Mouse (Mus musculus) heart, embryonic 13.5 days (tissue): ENCODE results near the gene Adh7. TPM values are rescaled to one million over a fixed set of nuclear protein-coding genes. Genes with fewer than 3 reads are reported as not detected.

ENCODE experiments used
- polyA plus RNA-seq: library from polyadenylated mRNA; unstranded; fragments of >200 nt; fragmentation: Nextera tagmentation; extraction: Ambion mirVana; gene quantifications from 2 replicates; pipeline ENCODE4 v1.2.1, GENCODE M21; 2015

The Adh7 gene
- polyA plus RNA-seq, 1 experiment from 2014 or later: 0.11 TPM

Other genes with a start within 250 kb of the Adh7 start
- 13.0 and 14.5 TPM in 2 replicates for gene Dapp1, start 236.2 kb upstream of the Adh7 start, polyA plus RNA-seq
- gene 1110002E22Rik, start 152.7 kb upstream of the Adh7 start, polyA plus RNA-seq: 9.4 and 11.1 TPM in 2 replicates
- 0.36 and 0.56 TPM in 2 replicates for gene Gm5105, start 150.4 kb upstream of the Adh7 start, polyA plus RNA-seq
- gene Trmt10a, start 74.3 kb upstream of the Adh7 start, polyA plus RNA-seq: 8.5 and 10.1 TPM in 2 replicates
- 6.6 and 7.6 TPM in 2 replicates for gene Mttp, start 72.8 kb upstream of the Adh7 start, polyA plus RNA-seq
- not detected in 2 replicates for gene 4930579F01Rik, start 23.9 kb upstream of the Adh7 start, polyA plus RNA-seq
- 13.5 and 13.6 TPM in 2 replicates for gene Adh1, start 43.2 kb downstream of the Adh7 start, polyA plus RNA-seq
- 0.08 TPM in 1 of 2 replicates, not detected in the other for gene Adh6a, start 95.5 kb downstream of the Adh7 start, polyA plus RNA-seq
- gene Adh6b, start 124.0 kb downstream of the Adh7 start, polyA plus RNA-seq: 3.3 and 3.6 TPM in 2 replicates
- gene Adh4, start 197.7 kb downstream of the Adh7 start, polyA plus RNA-seq: not detected in 2 replicates
- 146 and 161 TPM in 2 replicates for gene Adh5, start 225.3 kb downstream of the Adh7 start, polyA plus RNA-seq